Mouse (Mus musculus): Measurements from ENCODE around the gene Exosc10. TPM values are rescaled to one million over a fixed set of nuclear protein-coding genes. Genes with fewer than 3 reads are reported as not detected.
A peak's percentile ranks its signal among the peaks of the same experiment; 100 is the strongest.

Gene Exosc10
- polyA plus RNA-seq, 1 experiment from 2014 or later, result 33.2 TPM

- TF ChIP-seq EP300 (IDR thresholded peaks at IDR 0.05), result no peak
- TF ChIP-seq CTCF (IDR thresholded peaks at IDR 0.05), result no peak
- Histone ChIP-seq H3K4me3 (ENCODE audit: low read depth, low read length) (no peak overlapping the region), H3K27me3 (replicated peaks; ENCODE audit: insufficient read depth, low read length) (no peaks in the 10 kb centered on the region), H3K36me3 (ENCODE audit: insufficient read depth, low read length) (0 out of 2 replicates have a peak, but pooled peaks cover 10% of the 10 kb centered on the region), H3K9me3 (ENCODE audit: low read length) (no peaks in the 10 kb centered on the region), H3K4me2 (replicated peaks; ENCODE audit: low read depth, low read length) (no peak overlapping the region), H3K27ac (ENCODE audit: low read length) (no peak overlapping the region), H3K4me1 (ENCODE audit: insufficient read depth, low read depth, low read length) (no peaks in the 10 kb centered on the region), H3K9ac (replicated peaks; ENCODE audit: low read depth) (no peak overlapping the region)
- 67% methylated on average over 5 of the region's 5 CpGs for WGBS
- DNase-seq (ENCODE audit: low spot score), result no peak
- no peak for ATAC-seq
Measured at GRCm38 (mm10) chr4:148609805-148610204, 51.6 kb downstream of the Exosc10 start.

GRCm38 (mm10) chr4:148610631-148611364, 52.6 kb downstream of the Exosc10 start:
- ATAC-seq (peak; percentile 49), DNase-seq (ENCODE audit: low spot score) (no peak)
- Histone ChIP-seq H3K4me2 (replicated peaks; ENCODE audit: low read depth, low read length) (no peak overlapping the region), H3K9me3 (ENCODE audit: low read length) (no peaks in the 10 kb centered on the region), H3K9ac (replicated peaks; ENCODE audit: low read depth) (no peak overlapping the region), H3K4me1 (ENCODE audit: insufficient read depth, low read depth, low read length) (no peaks in the 10 kb centered on the region), H3K27ac (ENCODE audit: low read length) (no peak overlapping the region), H3K36me3 (ENCODE audit: insufficient read depth, low read length) (peaks cover 17% of the 10 kb centered on the region), H3K27me3 (replicated peaks; ENCODE audit: insufficient read depth, low read length) (no peaks in the 10 kb centered on the region), H3K4me3 (ENCODE audit: low read depth, low read length) (no peak overlapping the region)
- no peak for TF ChIP-seq EP300 (IDR thresholded peaks at IDR 0.05)
- whole genome bisulfite sequencing, result 48% methylated on average over 5 of the region's 5 CpGs

- TF ChIP-seq EP300 (IDR thresholded peaks at IDR 0.05), result no peak
- no peak for TF ChIP-seq CTCF (IDR thresholded peaks at IDR 0.05)
- Histone ChIP-seq H3K4me1 (ENCODE audit: insufficient read depth, low read depth, low read length) (no peaks in the 10 kb centered on the region), H3K4me2 (replicated peaks; ENCODE audit: low read depth, low read length) (no peak overlapping the region), H3K27ac (ENCODE audit: low read length) (no peak overlapping the region), H3K27me3 (replicated peaks; ENCODE audit: insufficient read depth, low read length) (no peaks in the 10 kb centered on the region), H3K9ac (replicated peaks; ENCODE audit: low read depth) (no peak overlapping the region), H3K36me3 (ENCODE audit: insufficient read depth, low read length) (peaks cover 23% of the 10 kb centered on the region), H3K4me3 (ENCODE audit: low read depth, low read length) (no peak overlapping the region), H3K9me3 (ENCODE audit: low read length) (no peaks in the 10 kb centered on the region)
- DNase-seq (ENCODE audit: low spot score) (no peak), ATAC-seq (no peak)
- 55% methylated on average over 4 of the region's 4 CpGs for WGBS
Measured at GRCm38 (mm10) chr4:148612557-148612956, 54.3 kb downstream of the Exosc10 start.

GRCm38 (mm10) chr4:148613738-148614137, 55.5 kb downstream of the Exosc10 start:
- no peak overlapping the region for H3K9ac ChIP-seq (replicated peaks; ENCODE audit: low read depth)
- H3K4me3 ChIP-seq (ENCODE audit: low read depth, low read length), result no peak overlapping the region
- ATAC-seq (no peak), DNase-seq (ENCODE audit: low spot score) (no peak)
- H3K9me3 ChIP-seq (ENCODE audit: low read length), result no peaks in the 10 kb centered on the region
- WGBS, result 80% methylated on average over 9 of the region's 9 CpGs
- no peaks in the 10 kb centered on the region for H3K4me1 ChIP-seq (ENCODE audit: insufficient read depth, low read depth, low read length)
- peaks cover 28% of the 10 kb centered on the region for H3K36me3 ChIP-seq (ENCODE audit: insufficient read depth, low read length)
- no peaks in the 10 kb centered on the region for H3K27me3 ChIP-seq (replicated peaks; ENCODE audit: insufficient read depth, low read length)
- H3K4me2 ChIP-seq (replicated peaks; ENCODE audit: low read depth, low read length), result no peak overlapping the region
- no peak for TF ChIP-seq CTCF (IDR thresholded peaks at IDR 0.05)
- TF ChIP-seq EP300 (IDR thresholded peaks at IDR 0.05), result no peak
- H3K27ac ChIP-seq (ENCODE audit: low read length), result no peak overlapping the region

- ATAC-seq, result peak; percentile 89
- WGBS, result 64% methylated on average over 1 of the region's 1 CpGs
Measured at GRCm38 (mm10) chr4:148619805-148620204, 61.6 kb downstream of the Exosc10 start.

GRCm38 (mm10) chr4:148620718-148621117, 62.5 kb downstream of the Exosc10 start:
- no peak overlapping the region for H3K9ac ChIP-seq (replicated peaks; ENCODE audit: low read depth)
- peaks cover 48% of the 10 kb centered on the region for H3K36me3 ChIP-seq (ENCODE audit: insufficient read depth, low read length)
- no peak overlapping the region for H3K4me3 ChIP-seq (ENCODE audit: low read depth, low read length)
- H3K4me2 ChIP-seq (replicated peaks; ENCODE audit: low read depth, low read length), result no peak overlapping the region
- H3K27ac ChIP-seq (ENCODE audit: low read length), result no peak overlapping the region
- 63% methylated on average over 1 of the region's 1 CpGs for WGBS
- DNase-seq (ENCODE audit: low spot score) (no peak), ATAC-seq (no peak)
- no peaks in the 10 kb centered on the region for H3K9me3 ChIP-seq (ENCODE audit: low read length)
- H3K4me1 ChIP-seq (ENCODE audit: insufficient read depth, low read depth, low read length), result peaks cover 2% of the 10 kb centered on the region; the same call in 1 of the 2 replicates
- TF ChIP-seq EP300 (IDR thresholded peaks at IDR 0.05) (no peak), CTCF (IDR thresholded peaks at IDR 0.05) (no peak)
- H3K27me3 ChIP-seq (replicated peaks; ENCODE audit: insufficient read depth, low read length), result no peaks in the 10 kb centered on the region

More at GRCm38 (mm10) chr4:148619805-148620204, 61.6 kb downstream of the Exosc10 start:
- Histone ChIP-seq H3K36me3 (ENCODE audit: insufficient read depth, low read length) (peaks cover 54% of the 10 kb centered on the region), H3K9ac (replicated peaks; ENCODE audit: low read depth) (no peak overlapping the region), H3K4me1 (ENCODE audit: insufficient read depth, low read depth, low read length) (peaks cover 2% of the 10 kb centered on the region; the same call in 1 of the 2 replicates), H3K4me3 (ENCODE audit: low read depth, low read length) (no peak overlapping the region), H3K27ac (ENCODE audit: low read length) (peak overlapping the region; percentile 52; the same call in 1 of the 2 replicates), H3K9me3 (ENCODE audit: low read length) (no peaks in the 10 kb centered on the region), H3K4me2 (replicated peaks; ENCODE audit: low read depth, low read length) (no peak overlapping the region), H3K27me3 (replicated peaks; ENCODE audit: insufficient read depth, low read length) (no peaks in the 10 kb centered on the region)
- TF ChIP-seq CTCF (IDR thresholded peaks at IDR 0.05) (no peak), EP300 (IDR thresholded peaks at IDR 0.05) (peak; percentile 70)
- peak; percentile 70 for DNase-seq (ENCODE audit: low spot score)

Data from lung, postnatal 0 days (tissue).